Mouse (Mus musculus) thymus, adult 18-20 months (tissue): ENCODE measurements around the gene Olfr1026.

Experiments used
- DNase-seq, 2 experiments: peaks; one replicate each; pipeline ENCODE4 v3.0.0; 2022; ENCODE audit warnings: mixed read lengths in 2 of 2

Gene Olfr1026

DNA sequence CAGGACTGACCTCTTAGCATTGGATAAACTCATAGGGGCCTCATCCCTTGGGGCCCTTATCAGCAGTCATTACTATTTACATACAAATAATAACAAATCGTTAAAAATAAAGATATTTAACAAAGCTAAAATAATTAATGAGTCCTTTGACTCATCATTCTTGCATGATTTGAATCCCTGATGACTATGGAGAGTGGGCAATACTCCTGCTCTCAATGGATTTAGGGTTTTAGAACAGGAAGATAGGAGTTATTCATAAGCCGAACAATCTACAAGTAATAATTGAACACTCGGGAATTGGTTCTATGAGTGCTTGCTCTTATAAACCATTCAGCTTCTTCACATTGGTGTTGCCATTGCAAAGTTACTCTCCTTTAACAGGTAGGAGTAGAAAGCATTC lies at the start of gene Olfr1026:
Gene Olfr1026 (plus strand): TSS at position 301 of the 400 bp plus-strand sequence.
- DNase-seq, result no peak

DNA sequence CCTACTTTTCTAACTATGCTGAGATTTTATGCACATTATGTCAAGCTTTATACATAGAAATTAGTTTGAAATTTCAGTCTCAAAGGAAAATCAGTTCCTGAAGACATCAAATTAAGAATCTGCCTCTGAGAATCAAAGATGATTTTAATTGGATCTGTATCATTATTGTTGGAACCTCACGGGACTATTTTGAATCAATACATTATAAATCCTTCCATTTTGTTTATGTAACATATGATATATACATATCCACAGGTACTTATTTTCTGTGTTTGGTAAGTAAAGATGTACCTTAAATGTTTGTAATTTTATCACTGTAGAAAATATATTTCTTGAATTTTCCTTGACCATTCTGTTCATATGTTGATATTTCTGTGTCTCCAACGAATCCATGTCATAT lies 36.0 kb upstream of the Olfr1026 start, which contains the start of gene Olfr1023:
Gene Olfr1023 (plus strand): TSS at position 301 of the 400 bp plus-strand sequence.
- DNase-seq, result no peak

- no peak for DNase-seq
Observed at GRCm38 (mm10) chr2:85904952-85905351, 16.4 kb upstream of the Olfr1026 start, which contains the start of gene Olfr1024. Gene Olfr1024 (minus strand): TSS chr2:85905052.

GRCm38 (mm10) chr2:85913197-85913596 lies 8.2 kb upstream of the Olfr1026 start:
- DNase-seq, result no peak

- DNase-seq, result no peak
Observed at GRCm38 (mm10) chr2:85914893-85915292, 6.5 kb upstream of the Olfr1026 start, which contains the start of gene Olfr1025-ps1. Gene Olfr1025-ps1 (plus strand): TSS chr2:85915193.

- no peak for DNase-seq
Observed at GRCm38 (mm10) chr2:85950137-85950536, 28.8 kb downstream of the Olfr1026 start, which contains the start of gene Olfr1028. Gene Olfr1028 (plus strand): TSS chr2:85950437.

GRCm38 (mm10) chr2:85973595-85973994 lies 52.2 kb downstream of the Olfr1026 start, which contains the start of gene Olfr1029:
Gene Olfr1029 (plus strand): TSS chr2:85973895.
- no peak for DNase-seq
